Mouse (Mus musculus): Measurements from ENCODE around the gene Dusp7. TPM values are rescaled to one million over a fixed set of nuclear protein-coding genes. Genes with fewer than 3 reads are reported as not detected.

Gene Dusp7
- polyA plus RNA-seq, 1 experiment from 2014 or later = 17.0 TPM

DNA sequence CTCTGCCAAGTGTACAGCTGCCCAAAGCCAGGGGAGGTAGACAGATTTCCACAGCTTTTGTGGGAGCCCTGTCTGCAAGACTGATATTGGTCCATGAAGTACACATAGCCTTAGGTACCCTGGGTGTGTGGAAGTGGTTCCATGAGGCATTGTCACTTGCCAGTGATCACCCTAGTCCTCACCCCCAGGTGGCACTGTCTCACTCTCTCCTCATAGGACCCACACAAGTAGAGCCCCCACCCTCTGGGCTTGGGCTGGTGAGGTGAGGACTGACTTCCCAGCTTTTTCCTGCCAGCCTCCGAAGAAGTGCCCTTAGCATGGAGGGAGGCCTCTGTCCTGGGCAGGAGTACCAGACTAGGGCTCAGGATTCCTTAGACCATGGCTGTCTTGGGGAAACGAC, 19.4 kb upstream of the Dusp7 start:
- H3K9ac ChIP-seq (ENCODE audit: low read length) = no peak overlapping the region
- H3K27ac ChIP-seq (ENCODE audit: low read depth, low read length) = no peak overlapping the region
- H3K4me2 ChIP-seq = no peak overlapping the region
- H3K27me3 ChIP-seq (ENCODE audit: control insufficient read depth, insufficient read depth, low read length) = no peaks in the 10 kb centered on the region
- DNase-seq (ENCODE audit: low spot score, missing footprints) (no peak), ATAC-seq (ENCODE audit: low FRiP score) (0 out of 2 replicates have a peak, but pooled peaks have one; percentile 40)
- no peaks in the 10 kb centered on the region for H3K9me3 ChIP-seq (ENCODE audit: control insufficient read depth, low read length)
- H3K4me1 ChIP-seq (ENCODE audit: control insufficient read depth, insufficient read depth, low read length) = peaks cover 10% of the 10 kb centered on the region
- H3K36me3 ChIP-seq (ENCODE audit: control insufficient read depth, insufficient read depth, low read length) = no peaks in the 10 kb centered on the region
- 62% methylated on average over 2 of the region's 2 CpGs for WGBS
- no peak overlapping the region for H3K4me3 ChIP-seq (ENCODE audit: low read depth, low read length)

DNA sequence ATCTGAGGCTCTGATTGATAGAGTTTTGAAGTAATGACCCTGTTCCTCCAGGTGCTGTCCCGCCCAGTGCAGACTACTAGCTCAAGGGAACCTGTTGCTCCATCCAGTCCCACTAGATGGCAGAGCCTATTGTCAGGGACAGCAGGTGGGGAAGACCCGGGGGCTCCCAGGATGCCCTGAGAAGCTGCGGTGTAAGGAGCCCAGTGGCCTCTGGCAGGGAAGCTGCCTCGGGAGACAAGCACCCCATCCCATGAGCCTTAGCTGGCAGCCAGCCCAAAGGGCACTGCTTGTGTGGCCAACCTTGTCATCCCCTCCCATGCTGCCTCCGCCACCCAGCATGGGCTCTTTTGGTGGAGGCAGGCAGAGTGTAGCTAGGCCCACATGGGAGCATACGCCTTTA, 17.3 kb upstream of the Dusp7 start:
- no peak overlapping the region for H3K27ac ChIP-seq (ENCODE audit: low read depth, low read length)
- no peak for ATAC-seq (ENCODE audit: low FRiP score)
- 80% methylated on average over 6 of the region's 6 CpGs for WGBS
- DNase-seq (ENCODE audit: low spot score, missing footprints) = no peak
- H3K9ac ChIP-seq (ENCODE audit: low read length) = no peak overlapping the region
- H3K4me1 ChIP-seq (ENCODE audit: control insufficient read depth, insufficient read depth, low read length) = no peaks in the 10 kb centered on the region
- no peaks in the 10 kb centered on the region for H3K36me3 ChIP-seq (ENCODE audit: control insufficient read depth, insufficient read depth, low read length)
- no peaks in the 10 kb centered on the region for H3K9me3 ChIP-seq (ENCODE audit: control insufficient read depth, low read length)
- H3K4me2 ChIP-seq = no peak overlapping the region
- H3K27me3 ChIP-seq (ENCODE audit: control insufficient read depth, insufficient read depth, low read length) = no peaks in the 10 kb centered on the region
- H3K4me3 ChIP-seq (ENCODE audit: low read depth, low read length) = no peak overlapping the region

DNA sequence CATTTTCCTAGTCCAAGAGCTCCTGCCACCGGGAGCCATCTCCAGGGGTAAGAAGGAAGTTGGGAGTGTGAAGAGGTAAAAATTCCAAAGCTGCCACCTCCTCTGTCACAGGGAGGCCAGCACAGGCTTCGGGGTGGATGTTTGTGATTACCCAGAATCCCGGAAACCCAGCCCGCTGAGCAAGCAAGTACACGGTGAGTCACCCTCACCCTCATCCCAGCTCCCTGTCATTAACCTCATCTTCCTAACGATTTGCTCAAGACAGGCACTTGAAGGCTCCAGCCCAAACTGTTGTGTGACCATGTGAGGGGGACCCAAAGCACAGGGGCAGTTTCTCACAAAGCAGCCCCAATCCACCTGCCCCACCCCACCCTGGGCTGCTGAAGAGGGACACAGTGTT, 14.7 kb upstream of the Dusp7 start:
- Histone ChIP-seq H3K36me3 (ENCODE audit: control insufficient read depth, insufficient read depth, low read length) (no peaks in the 10 kb centered on the region), H3K4me1 (ENCODE audit: control insufficient read depth, insufficient read depth, low read length) (no peaks in the 10 kb centered on the region), H3K27me3 (ENCODE audit: control insufficient read depth, insufficient read depth, low read length) (no peaks in the 10 kb centered on the region), H3K4me3 (ENCODE audit: low read depth, low read length) (no peak overlapping the region), H3K9me3 (ENCODE audit: control insufficient read depth, low read length) (no peaks in the 10 kb centered on the region), H3K4me2 (no peak overlapping the region), H3K9ac (ENCODE audit: low read length) (no peak overlapping the region), H3K27ac (ENCODE audit: low read depth, low read length) (no peak overlapping the region)
- ATAC-seq (ENCODE audit: low FRiP score) (no peak), DNase-seq (ENCODE audit: low spot score, missing footprints) (no peak)
- WGBS = 72% methylated on average over 6 of the region's 6 CpGs

DNA sequence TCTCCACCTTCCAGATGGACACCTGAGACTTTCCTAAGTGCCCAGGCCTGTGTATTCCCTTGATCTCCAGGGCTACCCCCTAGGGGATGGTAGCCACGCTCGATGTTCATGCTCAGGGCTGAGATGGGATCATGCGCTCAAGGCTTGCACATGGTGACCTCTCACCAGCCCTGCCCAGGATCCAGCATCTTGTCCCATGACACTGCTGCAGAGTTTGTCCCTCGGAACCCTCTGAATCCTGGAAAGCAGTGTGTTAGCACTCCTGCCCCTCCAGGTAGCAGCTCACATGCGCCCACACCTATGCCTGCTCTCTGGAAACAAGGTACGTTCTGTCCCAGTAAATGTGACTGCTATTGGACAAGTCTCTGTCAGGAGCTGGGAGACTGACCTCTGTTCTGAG, 13.6 kb upstream of the Dusp7 start:
- no peaks in the 10 kb centered on the region for H3K36me3 ChIP-seq (ENCODE audit: control insufficient read depth, insufficient read depth, low read length)
- no peaks in the 10 kb centered on the region for H3K9me3 ChIP-seq (ENCODE audit: control insufficient read depth, low read length)
- no peak for ATAC-seq (ENCODE audit: low FRiP score)
- no peaks in the 10 kb centered on the region for H3K4me1 ChIP-seq (ENCODE audit: control insufficient read depth, insufficient read depth, low read length)
- no peak overlapping the region for H3K4me3 ChIP-seq (ENCODE audit: low read depth, low read length)
- 87% methylated on average over 6 of the region's 6 CpGs for WGBS
- H3K27ac ChIP-seq (ENCODE audit: low read depth, low read length) = no peak overlapping the region
- no peaks in the 10 kb centered on the region for H3K27me3 ChIP-seq (ENCODE audit: control insufficient read depth, insufficient read depth, low read length)
- DNase-seq (ENCODE audit: low spot score, missing footprints) = no peak
- H3K9ac ChIP-seq (ENCODE audit: low read length) = no peak overlapping the region
- no peak overlapping the region for H3K4me2 ChIP-seq

DNA sequence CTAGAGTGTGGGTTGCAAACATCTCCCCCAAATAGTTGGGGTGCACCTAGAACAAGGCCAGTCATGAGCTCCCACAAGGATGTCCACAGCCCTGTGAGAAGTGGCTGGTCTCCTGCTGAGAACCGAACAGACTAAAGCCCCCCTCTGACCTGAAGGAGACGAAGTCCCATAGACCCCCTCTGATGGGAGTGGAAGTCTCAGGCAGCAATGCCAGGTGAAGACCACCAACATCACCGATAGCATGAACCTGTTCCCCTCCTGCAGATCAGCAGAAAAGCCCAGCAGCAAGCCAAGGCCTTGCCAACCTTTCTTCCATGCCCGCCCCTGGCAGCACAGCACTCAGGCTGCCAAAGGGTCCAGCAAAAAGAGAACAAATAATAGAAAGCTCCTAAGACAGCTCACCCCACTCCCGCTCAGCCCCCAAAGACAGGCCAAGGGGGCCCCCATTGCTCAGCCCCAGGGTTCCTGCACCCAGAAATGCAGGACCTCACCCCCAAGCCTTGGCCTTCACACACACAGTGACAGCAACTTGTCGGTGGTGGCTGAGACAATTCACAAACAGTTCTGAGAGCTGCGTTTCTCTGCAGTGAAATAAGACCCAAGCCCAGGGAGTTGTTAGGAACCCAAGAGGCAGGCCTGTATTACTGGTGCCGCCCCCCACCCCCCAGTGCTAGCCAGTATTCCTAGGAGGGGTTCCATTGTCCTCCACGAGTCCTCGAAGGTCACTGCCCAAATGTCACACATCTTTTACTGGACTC, 13.0 kb upstream of the Dusp7 start:
- no peaks in the 10 kb centered on the region for H3K4me1 ChIP-seq (ENCODE audit: control insufficient read depth, insufficient read depth, low read length)
- H3K36me3 ChIP-seq (ENCODE audit: control insufficient read depth, insufficient read depth, low read length) = no peaks in the 10 kb centered on the region
- H3K9me3 ChIP-seq (ENCODE audit: control insufficient read depth, low read length) = no peaks in the 10 kb centered on the region
- DNase-seq (ENCODE audit: low spot score, missing footprints) (peak; percentile 79), ATAC-seq (ENCODE audit: low FRiP score) (no peak)
- no peak overlapping the region for H3K4me3 ChIP-seq (ENCODE audit: low read depth, low read length)
- H3K27ac ChIP-seq (ENCODE audit: low read depth, low read length) = no peak overlapping the region; the same call in 1 of the 2 replicates
- no peak overlapping the region for H3K9ac ChIP-seq (ENCODE audit: low read length)
- no peak overlapping the region for H3K4me2 ChIP-seq
- H3K27me3 ChIP-seq (ENCODE audit: control insufficient read depth, insufficient read depth, low read length) = no peaks in the 10 kb centered on the region
- 72% methylated on average over 10 of the region's 10 CpGs for WGBS

DNA sequence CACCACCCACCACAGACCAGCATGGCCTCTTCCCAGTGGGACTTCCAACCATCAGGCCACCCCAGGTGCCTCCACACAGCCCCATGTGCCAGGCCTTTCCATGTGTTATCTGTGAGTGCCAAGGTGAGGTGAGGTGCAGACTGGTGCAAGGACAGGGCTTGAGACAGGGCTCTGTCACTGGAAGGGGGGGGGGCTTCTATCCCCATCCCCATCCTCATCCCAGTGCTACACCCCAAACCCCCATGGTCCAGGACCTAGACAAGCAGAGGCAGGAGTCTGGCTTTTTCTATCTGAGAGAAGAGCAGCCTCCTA, 12.5 kb upstream of the Dusp7 start:
- Histone ChIP-seq H3K27me3 (ENCODE audit: control insufficient read depth, insufficient read depth, low read length) (no peaks in the 10 kb centered on the region), H3K9me3 (ENCODE audit: control insufficient read depth, low read length) (no peaks in the 10 kb centered on the region), H3K4me2 (no peak overlapping the region), H3K4me1 (ENCODE audit: control insufficient read depth, insufficient read depth, low read length) (no peaks in the 10 kb centered on the region), H3K9ac (ENCODE audit: low read length) (no peak overlapping the region), H3K27ac (ENCODE audit: low read depth, low read length) (no peak overlapping the region), H3K36me3 (ENCODE audit: control insufficient read depth, insufficient read depth, low read length) (no peaks in the 10 kb centered on the region), H3K4me3 (ENCODE audit: low read depth, low read length) (no peak overlapping the region)
- ATAC-seq (ENCODE audit: low FRiP score) (0 out of 2 replicates have a peak, but pooled peaks have one; percentile 18), DNase-seq (ENCODE audit: low spot score, missing footprints) (no peak)

DNA sequence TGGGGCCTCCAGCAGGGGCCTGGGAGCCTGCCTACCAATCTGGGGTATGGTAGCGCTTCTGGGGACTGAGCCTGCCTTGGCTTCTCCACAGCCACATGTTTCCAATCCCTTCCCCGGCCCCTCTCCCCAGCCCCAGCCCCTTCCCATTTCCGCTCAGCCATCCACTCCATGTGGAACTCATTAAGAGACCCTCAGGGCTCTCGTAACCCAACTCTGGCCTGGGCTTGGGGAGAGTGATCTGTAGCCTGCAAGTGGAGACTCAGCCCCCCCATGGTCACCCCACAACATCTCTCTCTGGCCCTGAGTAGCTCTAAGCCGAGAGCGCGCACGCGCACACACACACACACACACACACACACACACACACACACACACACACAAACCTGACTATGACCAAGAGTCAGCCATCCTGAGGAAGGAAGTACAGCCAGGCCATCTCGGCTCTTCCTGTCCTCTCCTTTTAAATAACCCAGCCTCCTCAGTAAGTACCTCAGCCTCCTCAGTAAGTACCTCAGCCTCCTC, 12.0 kb upstream of the Dusp7 start:
- Histone ChIP-seq H3K27ac (ENCODE audit: low read depth, low read length) (no peak overlapping the region), H3K4me3 (ENCODE audit: low read depth, low read length) (no peak overlapping the region), H3K9me3 (ENCODE audit: control insufficient read depth, low read length) (no peaks in the 10 kb centered on the region), H3K36me3 (ENCODE audit: control insufficient read depth, insufficient read depth, low read length) (no peaks in the 10 kb centered on the region), H3K4me1 (ENCODE audit: control insufficient read depth, insufficient read depth, low read length) (no peaks in the 10 kb centered on the region), H3K9ac (ENCODE audit: low read length) (no peak overlapping the region; the same call in 1 of the 2 replicates), H3K27me3 (ENCODE audit: control insufficient read depth, insufficient read depth, low read length) (no peaks in the 10 kb centered on the region), H3K4me2 (no peak overlapping the region)
- DNase-seq (ENCODE audit: low spot score, missing footprints) = peak; percentile 76
- 65% methylated on average over 6 of the region's 10 CpGs for WGBS
- 0 out of 2 replicates have a peak, but pooled peaks have one; percentile 11 for ATAC-seq (ENCODE audit: low FRiP score)

DNA sequence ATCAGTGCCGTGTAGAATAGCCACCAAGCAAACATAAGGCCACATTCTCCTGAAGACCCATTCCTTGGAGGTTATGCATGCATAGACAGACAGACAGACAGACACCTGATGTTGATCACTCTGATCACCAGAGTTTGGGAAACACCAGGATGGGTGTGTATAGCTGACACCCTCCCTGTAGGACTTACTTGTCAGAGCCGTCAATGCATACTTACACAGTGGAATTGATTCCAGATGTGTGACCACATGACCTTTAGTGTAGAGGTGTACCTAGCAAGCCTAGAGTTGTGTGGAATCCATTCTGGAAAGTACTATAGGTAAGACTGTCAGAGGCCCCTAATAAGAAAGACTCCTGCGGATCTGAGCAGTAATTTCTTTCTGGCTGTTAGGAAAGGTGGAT, 11.3 kb upstream of the Dusp7 start:
- ATAC-seq (ENCODE audit: low FRiP score) (no peak), DNase-seq (ENCODE audit: low spot score, missing footprints) (no peak)
- no peaks in the 10 kb centered on the region for H3K27me3 ChIP-seq (ENCODE audit: control insufficient read depth, insufficient read depth, low read length)
- H3K9ac ChIP-seq (ENCODE audit: low read length) = no peak overlapping the region
- no peak overlapping the region for H3K27ac ChIP-seq (ENCODE audit: low read depth, low read length)
- no peaks in the 10 kb centered on the region for H3K36me3 ChIP-seq (ENCODE audit: control insufficient read depth, insufficient read depth, low read length)
- 87% methylated on average over 3 of the region's 3 CpGs for WGBS
- no peak overlapping the region for H3K4me3 ChIP-seq (ENCODE audit: low read depth, low read length)
- no peaks in the 10 kb centered on the region for H3K9me3 ChIP-seq (ENCODE audit: control insufficient read depth, low read length)
- no peaks in the 10 kb centered on the region for H3K4me1 ChIP-seq (ENCODE audit: control insufficient read depth, insufficient read depth, low read length)
- no peak overlapping the region for H3K4me2 ChIP-seq

DNA sequence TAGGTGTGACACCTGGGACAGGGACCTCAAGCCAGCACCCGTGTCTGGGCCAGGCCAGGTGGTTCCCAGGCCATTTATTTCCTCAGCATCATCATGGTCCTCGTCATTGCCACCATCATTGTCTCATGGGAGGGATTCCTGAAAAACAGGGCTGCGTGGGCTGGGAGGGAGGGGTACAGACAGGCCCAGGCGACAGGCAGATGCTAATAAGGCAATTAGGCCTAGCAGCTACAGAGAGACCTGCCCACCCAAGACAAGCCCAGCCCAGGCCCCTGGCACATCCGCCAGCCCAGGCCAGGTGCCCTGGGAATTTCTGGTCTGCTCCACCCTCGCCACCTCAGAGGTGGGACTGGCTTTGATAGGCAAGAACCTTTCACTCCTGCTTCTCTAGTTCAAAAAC, 9.1 kb upstream of the Dusp7 start:
- Histone ChIP-seq H3K9ac (ENCODE audit: low read length) (no peak overlapping the region), H3K4me1 (ENCODE audit: control insufficient read depth, insufficient read depth, low read length) (no peaks in the 10 kb centered on the region), H3K4me3 (ENCODE audit: low read depth, low read length) (no peak overlapping the region), H3K36me3 (ENCODE audit: control insufficient read depth, insufficient read depth, low read length) (no peaks in the 10 kb centered on the region), H3K27me3 (ENCODE audit: control insufficient read depth, insufficient read depth, low read length) (no peaks in the 10 kb centered on the region), H3K9me3 (ENCODE audit: control insufficient read depth, low read length) (no peaks in the 10 kb centered on the region), H3K27ac (ENCODE audit: low read depth, low read length) (no peak overlapping the region), H3K4me2 (no peak overlapping the region)
- peak; percentile 60 for DNase-seq (ENCODE audit: low spot score, missing footprints)
- no peak for ATAC-seq (ENCODE audit: low FRiP score)
- 81% methylated on average over 6 of the region's 6 CpGs for WGBS
